In the genomic region with DNA sequence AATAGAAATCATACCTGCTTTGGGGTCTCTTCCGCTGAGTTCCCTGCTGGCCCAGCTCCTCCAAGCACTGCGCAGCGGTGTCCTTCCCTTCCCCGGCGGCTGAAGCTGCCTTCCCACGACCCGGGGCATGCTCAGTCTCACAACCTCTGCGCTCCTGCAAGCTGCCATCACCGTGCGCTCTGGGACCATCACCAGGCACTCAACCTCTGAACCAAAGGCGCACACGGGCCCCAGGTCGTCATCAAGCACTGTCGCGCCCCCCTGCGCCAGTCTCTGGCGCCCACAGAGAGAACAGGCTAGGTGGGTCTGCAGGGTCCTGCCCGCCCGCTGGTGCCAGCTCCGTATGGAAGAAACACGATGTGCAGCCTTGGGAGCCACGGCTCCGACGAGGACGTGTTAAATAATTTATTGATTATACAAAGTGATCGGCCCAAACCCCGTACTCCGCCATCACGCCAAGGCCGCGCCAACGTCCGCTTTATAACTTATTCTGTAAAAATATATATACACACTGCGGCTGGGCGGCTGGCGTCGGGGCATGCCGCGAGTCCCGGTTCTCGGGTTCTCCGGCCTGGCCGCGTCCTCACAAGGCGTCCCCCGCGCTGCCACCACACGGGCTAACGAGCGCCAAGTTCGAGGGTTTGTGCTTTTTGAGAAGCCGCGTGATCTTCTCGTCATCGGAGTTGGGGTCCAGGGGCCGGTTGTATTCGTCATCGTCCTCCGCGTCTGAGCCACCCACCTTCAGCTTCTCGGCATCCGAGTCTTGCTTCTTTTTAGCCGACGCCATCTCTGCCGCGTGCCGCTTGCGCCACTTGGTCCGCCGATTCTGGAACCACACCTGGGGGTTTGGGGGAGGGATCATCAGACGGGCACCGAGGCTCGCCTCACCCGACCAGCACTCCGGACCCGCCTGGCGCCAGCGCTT, we compare ENCODE assay signal across 8 mouse cellular contexts. TPM values are rescaled to one million over a fixed set of nuclear protein-coding genes. Genes with fewer than 3 reads are reported as not detected.
A peak's percentile ranks its signal among the peaks of the same experiment; 100 is the strongest.
DNase-seq lines count a peak whose midpoint lies in the region; ATAC-seq and TF ChIP-seq lines count a peak whose summit lies in the region.

No protein-coding gene starts in this region.

- H3K9ac ChIP-seq in midbrain, embryonic 12.5 days (replicated peaks) = peak overlapping the region; percentile 42; the same call in 1 of the 2 replicates

- peak overlapping the region; percentile 61 for H3K4me2 ChIP-seq in midbrain, embryonic 12.5 days (replicated peaks)

- H3K27ac ChIP-seq in layer of hippocampus, adult 2 months = peak overlapping the region; percentile 46; the same call in 1 of the 2 replicates
- H3K27ac ChIP-seq in midbrain, embryonic 12.5 days (replicated peaks) = no peak overlapping the region; the same call in 1 of the 2 replicates

- no peak for TF ChIP-seq CTCF in layer of hippocampus, adult 2 months (conservative IDR thresholded peaks at IDR 0.05)

- peaks cover 100% of the 10 kb centered on the region for H3K27me3 ChIP-seq in midbrain, embryonic 12.5 days

- 0 out of 2 replicates have a peak, but pooled peaks cover 4% of the 10 kb centered on the region for H3K36me3 ChIP-seq in midbrain, embryonic 12.5 days

- under 1% methylated on average over 78 of the region's 78 CpGs for WGBS in midbrain, embryonic 12.5 days

- peaks cover 37% of the 10 kb centered on the region for H3K4me1 ChIP-seq in midbrain, embryonic 12.5 days

- H3K9me3 ChIP-seq in midbrain, embryonic 12.5 days = no peaks in the 10 kb centered on the region

- no peak for ATAC-seq in midbrain, embryonic 12.5 days (ENCODE audit: low FRiP score, low read depth)
- no peak for ATAC-seq in inflammation-experienced regulatory T-cells, adult 6 months

- H3K4me3 ChIP-seq in layer of hippocampus, adult 2 months = peak overlapping the region; percentile 11
- H3K4me3 ChIP-seq in midbrain, embryonic 12.5 days = peak overlapping the region; percentile 47

- DNase-seq in layer of hippocampus, adult 2 months (ENCODE audit: low spot score in 2 of 2) = no peak
- no peak for DNase-seq in layer of hippocampus, adult 9-11 months
- peak; percentile 55 for DNase-seq in embryo, embryonic 11 days
- DNase-seq in heart, postnatal 4 days = peak; percentile 19
- no peak for DNase-seq in urinary bladder, adult 18-20 months (ENCODE audit: low spot score in 2 of 2)
- DNase-seq in spleen, postnatal 36 days (ENCODE audit: low spot score in 2 of 2) = no peak

RNA-seq across cellular contexts. Expression of a gene that starts 1.5 kb away (rescaled TPM):
- 1 to 10 TPM; 8.0 to 8.2 TPM for total RNA-seq in layer of hippocampus, adult 2 months (2021)
- total RNA-seq in heart, postnatal 4 days (2021) = under 1 TPM in 1 of 2 experiments, not detected in 1; 0.14 TPM
- polyA plus RNA-seq in midbrain, embryonic 12.5 days (2016; fragmentation: Nextera tagmentation; extraction: Ambion mirVana) = 17.4 and 27.4 TPM in 2 replicates
- not detected for polyA plus RNA-seq in inflammation-experienced regulatory T-cells, adult 6 months (2017; shearing (Covaris generic))

Comparison
In these comparisons a context has a peak if more than half of its experiments do, and no peak if none do; other contexts are left out.
1. DNase-seq: peak in embryo, embryonic 11 days (single experiment) and heart, postnatal 4 days (single experiment); none in layer of hippocampus, adult 2 months (0 of 2), layer of hippocampus, adult 9-11 months (single experiment), urinary bladder, adult 18-20 months (0 of 2) and spleen, postnatal 36 days (0 of 2).
2. RNA of a gene that starts 1.5 kb away (total RNA-seq): 8.0 to 8.2 TPM in layer of hippocampus, adult 2 months; 0.14 TPM in heart, postnatal 4 days; every median in the first group is over 4 times any median in the second.